Mouse (Mus musculus): Measurements from ENCODE around the gene Tmem52. TPM values are rescaled to one million over a fixed set of nuclear protein-coding genes. Genes with fewer than 3 reads are reported as not detected.

Gene Tmem52
- total RNA-seq, 4 experiments from 2014 or later, result 0.41 to 2.0 (median 1.7) TPM

DNA sequence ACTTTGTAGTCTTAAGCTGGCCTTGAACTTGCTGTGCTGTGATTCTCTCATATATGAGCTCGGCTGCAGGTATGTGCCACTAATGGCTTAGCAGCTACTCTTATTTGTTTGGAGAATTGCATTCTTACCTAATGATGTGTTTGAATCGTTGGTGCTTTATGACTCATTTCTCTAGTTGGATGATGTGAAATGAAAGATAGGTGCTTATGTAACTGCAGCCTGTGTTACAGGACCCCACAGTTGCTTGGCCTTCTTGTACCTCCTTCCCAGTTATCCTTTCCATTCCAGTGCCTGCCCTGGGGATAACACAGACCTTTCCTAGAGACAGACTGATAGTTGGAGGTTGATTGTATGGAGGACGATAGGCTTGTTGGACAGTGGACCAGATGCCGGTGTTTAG lies 39.7 kb downstream of the Tmem52 start:
- no peak for DNase-seq (ENCODE audit: low spot score in 2 of 2)

DNA sequence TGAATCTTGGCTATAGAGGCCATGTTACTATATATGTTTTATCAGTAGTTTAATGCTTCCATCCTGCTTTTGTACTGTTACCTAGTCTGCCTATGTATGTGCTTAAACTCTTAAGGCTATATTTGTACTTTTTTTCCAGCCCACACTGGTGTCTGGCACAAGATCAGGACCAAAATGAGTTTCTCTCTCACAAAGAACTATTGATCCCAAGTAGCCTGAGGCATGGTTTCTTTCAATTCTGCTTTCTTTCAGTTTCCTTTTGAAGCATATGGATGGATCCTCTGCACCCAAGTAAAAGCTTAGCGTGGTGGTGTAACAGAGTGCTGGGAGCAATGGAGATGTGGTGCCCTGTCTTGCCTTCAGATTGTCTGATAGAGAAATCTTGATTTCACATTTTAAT lies 42.1 kb downstream of the Tmem52 start:
- no peak for DNase-seq (ENCODE audit: low spot score in 2 of 2)

DNA sequence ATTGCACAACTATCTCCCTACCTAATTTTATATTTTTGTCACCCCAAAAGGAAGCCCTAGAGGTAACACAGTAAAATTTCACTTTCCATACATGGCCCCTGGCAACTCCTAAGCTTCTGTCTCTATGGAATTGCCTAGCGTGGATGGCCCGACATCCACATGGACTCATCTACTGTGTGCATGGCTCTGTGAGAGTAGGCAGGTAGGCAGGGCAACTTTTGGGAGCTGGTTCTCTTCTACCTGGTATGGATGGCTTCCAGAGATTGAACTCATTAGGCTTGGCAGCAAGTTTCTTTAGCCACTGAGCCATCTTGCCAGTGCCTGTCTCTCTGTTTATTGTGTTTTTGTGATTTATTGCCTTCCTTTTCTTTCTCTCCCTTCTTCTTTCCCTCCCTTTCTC lies 45.9 kb downstream of the Tmem52 start:
- no peak for DNase-seq (ENCODE audit: low spot score in 2 of 2)

DNA sequence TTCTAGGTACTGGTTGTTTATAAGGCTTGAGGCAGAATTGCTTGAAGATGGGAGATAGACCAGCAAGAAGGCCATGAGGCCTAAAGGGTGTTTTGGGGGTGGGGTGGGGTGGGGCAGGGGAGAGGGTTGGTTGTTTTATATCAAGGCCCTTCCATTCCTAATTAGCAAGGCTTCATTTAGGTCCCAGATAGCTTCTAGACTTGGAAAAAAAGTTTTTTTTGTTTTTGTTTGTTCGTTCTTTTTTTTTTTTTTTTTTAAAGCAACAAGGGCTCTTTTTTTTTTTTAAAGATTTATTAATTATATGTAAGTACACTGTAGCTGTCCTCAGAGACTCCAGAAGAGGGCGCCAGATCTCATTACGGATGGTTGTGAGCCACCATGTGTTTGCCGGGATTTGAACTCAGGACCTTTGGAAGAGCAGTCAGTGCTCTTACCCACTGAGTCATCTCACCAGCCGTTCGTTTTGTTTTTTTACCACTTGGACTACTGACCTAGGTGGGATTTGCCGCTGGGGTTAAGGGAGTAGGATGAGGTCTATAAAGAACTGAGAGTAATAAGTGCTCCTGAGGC lies 49.1 kb downstream of the Tmem52 start:
- DNase-seq (ENCODE audit: low spot score in 2 of 2), result no peak

Other genes with a start within 250 kb of the Tmem52 start
- 100 to 1,000 TPM; 118 to 126 (median 121) TPM for gene Ski, start 246.5 kb upstream of the Tmem52 start, total RNA-seq (2022)
- 10 to 100 TPM; 32.7 to 37.6 (median 34.4) TPM for gene Faap20, start 219.3 kb upstream of the Tmem52 start, total RNA-seq (2022)
- 100 to 1,000 TPM; 199 to 230 (median 214) TPM for gene Prkcz, start 107.8 kb upstream of the Tmem52 start, total RNA-seq (2022)
- 10 to 100 TPM; 75.3 to 88.7 (median 81.9) TPM for gene Gabrd, start 71.0 kb upstream of the Tmem52 start, total RNA-seq (2022)
- gene Cfap74, start 59.9 kb upstream of the Tmem52 start, total RNA-seq (2022), result 10 to 100 TPM; 13.3 to 18.2 (median 15.7) TPM
- gene Gnb1, start 22.2 kb downstream of the Tmem52 start, total RNA-seq (2022), result 100 to 1,000 TPM; 790 to 898 (median 858) TPM
- 10 to 100 TPM; 43.2 to 55.5 (median 52.6) TPM for gene Nadk, start 93.3 kb downstream of the Tmem52 start, total RNA-seq (2022)
- 10 to 100 TPM; 42.9 to 50.6 (median 43.8) TPM for gene Slc35e2, start 132.3 kb downstream of the Tmem52 start, total RNA-seq (2022)
- 10 to 100 TPM; 40.1 to 55.0 (median 47.1) TPM for gene Cdk11b, start 155.7 kb downstream of the Tmem52 start, total RNA-seq (2022)
- not detected for gene Gm10563, start 176.3 kb downstream of the Tmem52 start, total RNA-seq (2022)
- gene Mmp23, start 184.3 kb downstream of the Tmem52 start, total RNA-seq (2022), result 1 to 10 TPM in 3 of 4 experiments, under 1 TPM in 1; 0.99 to 2.8 (median 2.1) TPM
- gene Mib2, start 200.1 kb downstream of the Tmem52 start, total RNA-seq (2022), result 100 to 1,000 TPM; 108 to 124 (median 117) TPM
- 10 to 100 TPM; 31.6 to 37.7 (median 34.7) TPM for gene Fndc10, start 225.2 kb downstream of the Tmem52 start, total RNA-seq (2022)
- gene Ssu72, start 235.7 kb downstream of the Tmem52 start, total RNA-seq (2022), result 100 to 1,000 TPM in 2 of 4 experiments, 10 to 100 TPM in 2; 91.0 to 111 (median 98.8) TPM

All from left cerebral cortex, adult 8-10 months (tissue).